Mouse (Mus musculus) embryonic fibroblast, embryonic 13.5 days (primary cell): ENCODE data around the gene Hnrnpa0.
A peak's percentile ranks its signal among the peaks of the same experiment; 100 is the strongest.

ENCODE experiments used
- CTCF ChIP-seq: IDR thresholded peaks from 2 replicates; pipeline ENCODE4 v1.5.1; 2011; ENCODE audit warnings: mild to moderate bottlenecking, control low read depth, low read length, moderate library complexity, borderline replicate concordance; ENCODE audit not compliant: insufficient read depth
- POLR2A ChIP-seq: IDR thresholded peaks from 2 replicates; pipeline ENCODE4 v1.6.1; 2011; ENCODE audit warnings: low read depth, mild to moderate bottlenecking, control low read depth, low read length, moderate library complexity

GRCm38 (mm10) chr13:58158099-58158912 is 29.9 kb upstream of the Hnrnpa0 start:
- TF ChIP-seq CTCF (peak; percentile 86; the same call in 1 of the 2 replicates), POLR2A (no peak)
